In the genomic region with DNA sequence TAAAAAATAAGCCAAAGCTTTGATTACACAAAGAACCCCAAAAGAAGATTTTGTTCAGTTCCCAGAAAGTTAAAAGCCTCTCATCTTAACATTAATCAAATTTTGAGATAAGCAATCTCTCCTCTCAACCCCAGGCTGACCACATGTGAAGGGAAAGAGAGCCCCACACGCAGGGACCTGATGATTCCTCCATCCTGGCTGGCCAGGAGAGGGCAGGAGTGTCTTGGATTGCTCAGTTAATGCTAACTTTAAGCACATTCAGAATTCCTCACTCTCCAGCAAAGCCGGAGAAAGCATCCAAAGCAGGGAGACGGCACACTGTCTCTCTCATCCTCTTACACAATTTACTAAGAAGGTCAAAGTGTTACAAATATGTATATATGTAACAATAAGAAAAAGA, we compare ENCODE assay signal across 9 mouse cellular contexts. TPM values are rescaled to one million over a fixed set of nuclear protein-coding genes. Genes with fewer than 3 reads are reported as not detected.
DNase-seq lines count a peak whose midpoint lies in the region; TF ChIP-seq lines count a peak whose summit lies in the region.
"Had no signal": no experiment of that assay in that cellular context is flagged by ENCODE, and none has a peak within 500 bp of the region (broad histone marks: within the 10 kb centered on the region; RNA-seq: fewer than 3 reads in every experiment).

No protein-coding gene starts in this region.

- no peak overlapping the region for H3K27ac ChIP-seq in heart, embryonic 10.5 days
- no peak overlapping the region for H3K27ac ChIP-seq in CH12.LX (ENCODE audit: insufficient read depth, low read depth)
- no peak overlapping the region for H3K27ac ChIP-seq in embryonic fibroblast, embryonic 13.5 days (ENCODE audit: insufficient read depth, low read length)
- H3K27ac ChIP-seq in limb, embryonic 10.5 days, result no peak overlapping the region
- H3K27ac ChIP-seq in small intestine, adult 2 months (ENCODE audit: insufficient read depth, low read depth, low read length), result no peak overlapping the region

- H3K4me3 ChIP-seq in heart, embryonic 10.5 days, result no peak overlapping the region
- H3K4me3 ChIP-seq in CH12.LX (replicated peaks in 1 of 3; ENCODE audit: low read depth in 2 of 3, low read length in 2 of 3, poor library complexity in 1 of 3), result no peak overlapping the region
- no peak overlapping the region for H3K4me3 ChIP-seq in embryonic fibroblast, embryonic 13.5 days (ENCODE audit: insufficient read depth, low read length)
- H3K4me3 ChIP-seq in limb, embryonic 10.5 days, result no peak overlapping the region
- H3K4me3 ChIP-seq in small intestine, adult 2 months (ENCODE audit: low read depth, low read length), result no peak overlapping the region

- DNase-seq in heart, postnatal 4 days, result peak; percentile 49
- no peak for DNase-seq in heart, embryonic 10.5 days (ENCODE audit: low spot score)
- DNase-seq in CH12.LX (ENCODE audit: extremely low read depth), result peak; percentile 3
- peak; percentile 2 for DNase-seq in adrenal gland, adult 8-10 months
- DNase-seq in limb, embryonic 10.5 days (ENCODE audit: low spot score), result peak; percentile 60
- DNase-seq in thymus, postnatal 36 days, result no peak

- TF ChIP-seq CTCF in CH12.LX (conservative IDR thresholded peaks at IDR 0.05 in 1 of 2, IDR thresholded peaks at IDR 0.05 in 1 of 2; ENCODE audit: low read depth in 2 of 2, low read length in 2 of 2), result peak in 1 of 2 experiments; percentile 58; a peak in 2 of 4 replicates
- TF ChIP-seq CTCF in embryonic fibroblast, embryonic 13.5 days (IDR thresholded peaks at IDR 0.05; ENCODE audit: borderline replicate concordance, insufficient read depth, low read length), result peak; percentile 64; the same call in 1 of the 2 replicates
- TF ChIP-seq CTCF in small intestine, adult 2 months (IDR thresholded peaks at IDR 0.05; ENCODE audit: extremely low read depth, insufficient read length, insufficient replicate concordance, low read depth, low read length), result peak; percentile 50; the same call in 1 of the 2 replicates

- TF ChIP-seq RAD21 in CH12.LX (IDR thresholded peaks at IDR 0.05; ENCODE audit: low read depth, low read length), result peak; percentile 44

- no peaks in the 10 kb centered on the region for H3K79me2 ChIP-seq in CH12.LX (replicated peaks; ENCODE audit: control insufficient read depth, extremely low read depth, insufficient read depth, poor library complexity, severe bottlenecking)

- no peak overlapping the region for H3K9ac ChIP-seq in CH12.LX (ENCODE audit: insufficient read depth, low read depth)

- 7% methylated on average over 3 of the region's 3 CpGs for WGBS in heart, embryonic 10.5 days
- 18% methylated on average over 3 of the region's 3 CpGs for WGBS in limb, embryonic 10.5 days
- WGBS in small intestine, adult 2 months, result 12% methylated on average over 3 of the region's 3 CpGs

- no peak for TF ChIP-seq EP300 in CH12.LX (IDR thresholded peaks at IDR 0.05; ENCODE audit: low read length)

- no peaks in the 10 kb centered on the region for H3K36me3 ChIP-seq in heart, embryonic 10.5 days
- H3K36me3 ChIP-seq in CH12.LX (replicated peaks in 1 of 2; ENCODE audit: control insufficient read depth in 1 of 2, insufficient read depth in 1 of 2, low read length in 1 of 2), result no peaks in the 10 kb centered on the region
- H3K36me3 ChIP-seq in limb, embryonic 10.5 days, result no peaks in the 10 kb centered on the region
- no peaks in the 10 kb centered on the region for H3K36me3 ChIP-seq in small intestine, adult 2 months (ENCODE audit: control insufficient read depth, insufficient read depth, low read length)

- no peaks in the 10 kb centered on the region for H3K9me3 ChIP-seq in heart, embryonic 10.5 days
- no peaks in the 10 kb centered on the region for H3K9me3 ChIP-seq in CH12.LX (replicated peaks; ENCODE audit: low read length)
- no peaks in the 10 kb centered on the region for H3K9me3 ChIP-seq in limb, embryonic 10.5 days (replicated peaks)

- no peaks in the 10 kb centered on the region for H3K27me3 ChIP-seq in heart, embryonic 10.5 days (ENCODE audit: insufficient read depth, poor library complexity, severe bottlenecking)
- no peaks in the 10 kb centered on the region for H3K27me3 ChIP-seq in CH12.LX (replicated peaks)
- no peaks in the 10 kb centered on the region for H3K27me3 ChIP-seq in limb, embryonic 10.5 days (ENCODE audit: low read depth, poor library complexity, severe bottlenecking)
- no peaks in the 10 kb centered on the region for H3K27me3 ChIP-seq in small intestine, adult 2 months (ENCODE audit: control insufficient read depth, insufficient read depth, low read length)

- dilution Hi-C loops in CH12.LX (cut with MboI; ENCODE audit: extremely low pct_ligation_motif_present, extremely low pct_unique_long_range_greater_than_20kb, low sequenced_read_pairs), result no loop called here

- no peaks in the 10 kb centered on the region for H3K4me1 ChIP-seq in heart, embryonic 10.5 days
- H3K4me1 ChIP-seq in CH12.LX (ENCODE audit: control insufficient read depth in 1 of 2, insufficient read depth in 2 of 2), result peaks cover 2 to 9% of the 10 kb centered on the region in 2 experiments; a peak in 2 of 4 replicates
- H3K4me1 ChIP-seq in embryonic fibroblast, embryonic 13.5 days (ENCODE audit: control insufficient read depth, insufficient read depth, low read length), result no peaks in the 10 kb centered on the region
- no peaks in the 10 kb centered on the region for H3K4me1 ChIP-seq in limb, embryonic 10.5 days
- no peaks in the 10 kb centered on the region for H3K4me1 ChIP-seq in small intestine, adult 2 months (ENCODE audit: control insufficient read depth, insufficient read depth, insufficient read length, low read length)

- H3K4me2 ChIP-seq in CH12.LX (ENCODE audit: insufficient read depth, low read depth, poor library complexity, severe bottlenecking), result no peak overlapping the region

- in situ Hi-C loops in CH12.LX (cut with MboI; ENCODE audit: low pct_ligation_motif_present, low pct_unique_long_range_greater_than_20kb, low sequenced_read_pairs), result loop anchor here (10.0 kb wide), 1 partner anchor 167 kb away; the partner anchor contains the start of gene Als2

- no peak for TF ChIP-seq POLR2A in CH12.LX (IDR thresholded peaks at IDR 0.05; ENCODE audit: low read depth, low read length)
- TF ChIP-seq POLR2A in embryonic fibroblast, embryonic 13.5 days (IDR thresholded peaks at IDR 0.05; ENCODE audit: low read depth, low read length), result no peak
- TF ChIP-seq POLR2A in small intestine, adult 2 months (IDR thresholded peaks at IDR 0.05; ENCODE audit: low read depth, low read length), result no peak

TF ChIP-seq in CH12.LX, 34 proteins besides CTCF, POLR2A, EP300 and RAD21:
- no peak for TF ChIP-seq RCOR1 (conservative IDR thresholded peaks at IDR 0.05; ENCODE audit: low read depth, low read length)
- no peak for TF ChIP-seq UBTF (IDR thresholded peaks at IDR 0.05; ENCODE audit: low read depth, low read length)
- TF ChIP-seq SMC3 (IDR thresholded peaks at IDR 0.05; ENCODE audit: low read depth, low read length), result peak; percentile 29

RNA-seq across cellular contexts. Expression of gene C2cd6, which starts 26.7 kb away (rescaled TPM):
- total RNA-seq in heart, postnatal 4 days (2021), result not detected
- polyA plus RNA-seq in heart, embryonic 10.5 days (2016; fragmentation: Nextera tagmentation; extraction: Ambion mirVana), result not detected in 2 replicates
- total RNA-seq in CH12.LX (2012; rRNA removed) (not detected in 2 replicates), CH12.LX (2014; rRNA removed) (not detected in 2 replicates)
- polyA plus RNA-seq in CH12.LX (2012; ENCODE audit: insufficient read length, low read depth), result not detected in 2 replicates
- not detected for total RNA-seq in adrenal gland, adult 8-10 months (2022)
- polyA plus RNA-seq in embryonic fibroblast, embryonic 13.5 days (2011; ENCODE audit: insufficient read length, low read depth, missing spikeins), result not detected in 2 replicates
- polyA plus RNA-seq in limb, embryonic 10.5 days (2016; fragmentation: Nextera tagmentation; extraction: Ambion mirVana), result not detected in 2 replicates
- not detected in 2 replicates for polyA plus RNA-seq in small intestine, adult 2 months (2012; rRNA removed)
- total RNA-seq: layer of hippocampus, adult 8-10 months had no signal

RNA-seq across cellular contexts. Expression of gene Tmem237, which starts 52.2 kb away (rescaled TPM):
- total RNA-seq in heart, postnatal 4 days (2021), result 1 to 10 TPM; 5.2 to 7.3 TPM
- 17.8 and 29.8 TPM in 2 replicates for polyA plus RNA-seq in heart, embryonic 10.5 days (2016; fragmentation: Nextera tagmentation; extraction: Ambion mirVana)
- 4.0 and 4.4 TPM in 2 replicates for total RNA-seq in CH12.LX (2012; rRNA removed)
- 8.5 and 10.3 TPM in 2 replicates for total RNA-seq in CH12.LX (2014; rRNA removed)
- 6.0 and 8.2 TPM in 2 replicates for polyA plus RNA-seq in CH12.LX (2012; ENCODE audit: insufficient read length, low read depth)
- 10 to 100 TPM; 19.4 to 32.7 (median 26.3) TPM for total RNA-seq in adrenal gland, adult 8-10 months (2022)
- 23.2 and 25.3 TPM in 2 replicates for polyA plus RNA-seq in embryonic fibroblast, embryonic 13.5 days (2011; ENCODE audit: insufficient read length, low read depth, missing spikeins)
- 34.0 and 36.5 TPM in 2 replicates for polyA plus RNA-seq in limb, embryonic 10.5 days (2016; fragmentation: Nextera tagmentation; extraction: Ambion mirVana)
- polyA plus RNA-seq in small intestine, adult 2 months (2012; rRNA removed), result 0.47 and 0.51 TPM in 2 replicates

Comparison
In these comparisons a context has a peak if more than half of its experiments do, and no peak if none do; other contexts are left out.
1. DNase-seq: peak in heart, postnatal 4 days (single experiment), CH12.LX (single experiment), adrenal gland, adult 8-10 months (single experiment) and limb, embryonic 10.5 days (single experiment); none in heart, embryonic 10.5 days (single experiment) and thymus, postnatal 36 days (0 of 2).